Comparison of ENCODE assay signal across 28 mouse cellular contexts in genomic region chr6:125405461-125406382, GRCm38 (mm10). TPM values are rescaled to one million over a fixed set of nuclear protein-coding genes. Genes with fewer than 3 reads are reported as not detected.
DNase-seq lines count a peak whose midpoint lies in the region; ATAC-seq and TF ChIP-seq lines count a peak whose summit lies in the region.
"Had no signal": no experiment of that assay in that cellular context is flagged by ENCODE, and none has a peak within 500 bp of the region (broad histone marks: within the 10 kb centered on the region; RNA-seq: fewer than 3 reads in every experiment).

No protein-coding gene starts in this region.

- H3K4me1 ChIP-seq in kidney, postnatal 0 days (replicated peaks; ENCODE audit: insufficient read depth, low read length): no peaks in the 10 kb centered on the region
- H3K4me1 ChIP-seq in stomach, postnatal 0 days (replicated peaks; ENCODE audit: control insufficient read depth, insufficient read depth): no peaks in the 10 kb centered on the region
- H3K4me1 ChIP-seq: embryonic facial prominence, embryonic 13.5 days; forebrain, embryonic 13.5 days; heart, embryonic 15.5 days; liver, embryonic 12.5 days; midbrain, embryonic 12.5 days; stomach, embryonic 15.5 days had no signal

- no peak for ATAC-seq in kidney, postnatal 0 days (replicated peaks; ENCODE audit: low FRiP score, low read depth)
- ATAC-seq in stomach, postnatal 0 days (ENCODE audit: low FRiP score, low TSS enrichment): peak; percentile 14; the same call in 1 of the 2 replicates
- no peak for ATAC-seq in megakaryocyte progenitor cell, adult 5-6 weeks (replicated peaks; ENCODE audit: poor library complexity)
- ATAC-seq: forebrain, embryonic 13.5 days; inflammation-experienced regulatory T-cells, adult 6 months; liver, embryonic 12.5 days had no signal

- H3K9ac ChIP-seq in kidney, postnatal 0 days (ENCODE audit: low read depth, low read length): no peak overlapping the region
- H3K9ac ChIP-seq in stomach, postnatal 0 days (ENCODE audit: low read length): no peak overlapping the region
- H3K9ac ChIP-seq: embryonic facial prominence, embryonic 13.5 days; forebrain, embryonic 13.5 days; heart, embryonic 15.5 days; hindbrain, embryonic 14.5 days; liver, embryonic 12.5 days; midbrain, embryonic 12.5 days; stomach, embryonic 15.5 days had no signal

- peak; percentile 4; the same call in 1 of the 2 replicates for TF ChIP-seq CTCF in kidney, postnatal 0 days (IDR thresholded peaks at IDR 0.05; ENCODE audit: low read depth)
- peak; percentile 31 for TF ChIP-seq CTCF in stomach, postnatal 0 days (IDR thresholded peaks at IDR 0.05; ENCODE audit: low read depth)

- no peak overlapping the region for H3K4me3 ChIP-seq in kidney, postnatal 0 days (replicated peaks; ENCODE audit: low read depth, low read length)
- no peak overlapping the region for H3K4me3 ChIP-seq in stomach, postnatal 0 days (ENCODE audit: low read depth, low read length)
- H3K4me3 ChIP-seq: embryonic facial prominence, embryonic 13.5 days; forebrain, embryonic 13.5 days; heart, adult 2 months; heart, embryonic 15.5 days; layer of hippocampus, adult 2 months; liver, embryonic 12.5 days; midbrain, embryonic 12.5 days; stomach, embryonic 15.5 days had no signal

- TF ChIP-seq EP300 in stomach, postnatal 0 days (optimal IDR thresholded peaks at IDR 0.05): no peak

- no peaks in the 10 kb centered on the region for H3K27me3 ChIP-seq in kidney, postnatal 0 days (ENCODE audit: insufficient read depth, low read length)
- H3K27me3 ChIP-seq in stomach, postnatal 0 days (ENCODE audit: control insufficient read depth, insufficient read depth, low read length): no peaks in the 10 kb centered on the region
- H3K27me3 ChIP-seq: embryonic facial prominence, embryonic 13.5 days; forebrain, embryonic 13.5 days; heart, embryonic 15.5 days; liver, embryonic 12.5 days; midbrain, embryonic 12.5 days; stomach, embryonic 15.5 days had no signal

- no peaks in the 10 kb centered on the region for H3K36me3 ChIP-seq in kidney, postnatal 0 days (ENCODE audit: insufficient read depth, low read length)
- H3K36me3 ChIP-seq in stomach, postnatal 0 days (ENCODE audit: control insufficient read depth, insufficient read depth, low read length): no peaks in the 10 kb centered on the region
- H3K36me3 ChIP-seq: embryonic facial prominence, embryonic 13.5 days; heart, embryonic 15.5 days; liver, embryonic 12.5 days; midbrain, embryonic 12.5 days; stomach, embryonic 15.5 days had no signal

- H3K4me2 ChIP-seq in kidney, postnatal 0 days (ENCODE audit: low read length): no peak overlapping the region
- no peak overlapping the region for H3K4me2 ChIP-seq in stomach, postnatal 0 days (replicated peaks; ENCODE audit: low read depth)
- H3K4me2 ChIP-seq: embryonic facial prominence, embryonic 13.5 days; forebrain, embryonic 13.5 days; heart, embryonic 15.5 days; hindbrain, embryonic 14.5 days; liver, embryonic 12.5 days; midbrain, embryonic 12.5 days; stomach, embryonic 15.5 days had no signal

- H3K9me3 ChIP-seq in kidney, postnatal 0 days (replicated peaks; ENCODE audit: low read length): no peaks in the 10 kb centered on the region
- H3K9me3 ChIP-seq in stomach, postnatal 0 days (ENCODE audit: control insufficient read depth, low read length): no peaks in the 10 kb centered on the region
- H3K9me3 ChIP-seq: embryonic facial prominence, embryonic 13.5 days; heart, embryonic 15.5 days; liver, embryonic 12.5 days; midbrain, embryonic 12.5 days; stomach, embryonic 15.5 days had no signal

- no peak overlapping the region for H3K27ac ChIP-seq in kidney, postnatal 0 days
- no peak overlapping the region for H3K27ac ChIP-seq in stomach, postnatal 0 days (replicated peaks)
- H3K27ac ChIP-seq: embryonic facial prominence, embryonic 13.5 days; forebrain, embryonic 13.5 days; heart, adult 2 months; heart, embryonic 15.5 days; hindbrain, embryonic 14.5 days; layer of hippocampus, adult 2 months; liver, embryonic 12.5 days; midbrain, embryonic 12.5 days; stomach, embryonic 15.5 days had no signal

- 69% methylated on average over 14 of the region's 14 CpGs for WGBS in kidney, postnatal 0 days
- 54% methylated on average over 14 of the region's 14 CpGs for WGBS in stomach, postnatal 0 days

- peak; percentile 2 for DNase-seq in embryo, embryonic 10 days (ENCODE audit: low spot score)
- no peak for DNase-seq in embryo, embryonic 10.5 days (ENCODE audit: low spot score)
- DNase-seq in kidney, postnatal 0 days (ENCODE audit: low spot score): no peak
- no peak for DNase-seq in kidney, adult 11 months
- DNase-seq in right cerebral cortex, adult 18-20 months: peak; percentile 20
- DNase-seq in right cerebral cortex, postnatal 25 days: no peak
- no peak for DNase-seq in stomach, postnatal 0 days (ENCODE audit: low spot score)
- DNase-seq: cerebellum, adult 18-20 months; cerebellum, postnatal 14 days; embryo, embryonic 11 days; gastrocnemius, postnatal 14 days; heart, adult 2 months; heart, postnatal 4 days; kidney, adult 9 months; lung, adult 18-20 months; lung, postnatal 4 days had no signal

RNA-seq across cellular contexts. Expression of gene Plekhg6, which starts 25.1 kb away (rescaled TPM):
- polyA plus RNA-seq in kidney, postnatal 0 days (2015; fragmentation: Nextera tagmentation; extraction: Ambion mirVana): 3.1 and 3.4 TPM in 2 replicates
- polyA plus RNA-seq in stomach, postnatal 0 days (2015; fragmentation: Nextera tagmentation; extraction: Ambion mirVana): 6.3 and 6.7 TPM in 2 replicates
- not detected in 2 replicates for total RNA-seq in megakaryocyte progenitor cell, adult 5-6 weeks (2015)
- not detected in 2 replicates for total RNA-seq in megakaryocyte progenitor cell, adult 5-6 weeks (2017)
- total RNA-seq: gastrocnemius, postnatal 14 days; heart, postnatal 4 days; layer of hippocampus, postnatal 25 days; monocyte, adult 5-6 weeks had no signal
- polyA plus RNA-seq: inflammation-experienced regulatory T-cells, adult 6 months had no signal

RNA-seq across cellular contexts. Expression of gene Tnfrsf1a, which starts 56.6 kb away (rescaled TPM):
- 77.9 and 80.4 TPM in 2 replicates for polyA plus RNA-seq in kidney, postnatal 0 days (2015; fragmentation: Nextera tagmentation; extraction: Ambion mirVana)
- 75.3 and 77.7 TPM in 2 replicates for polyA plus RNA-seq in stomach, postnatal 0 days (2015; fragmentation: Nextera tagmentation; extraction: Ambion mirVana)
- 56.9 and 61.8 TPM in 2 replicates for total RNA-seq in megakaryocyte progenitor cell, adult 5-6 weeks (2015)
- total RNA-seq in megakaryocyte progenitor cell, adult 5-6 weeks (2017): 56.6 and 57.1 TPM in 2 replicates

Comparison
In these comparisons a context has a peak if more than half of its experiments do, and no peak if none do; other contexts are left out.
1. DNase-seq: peak in embryo, embryonic 10 days (single experiment) and right cerebral cortex, adult 18-20 months (single experiment); none in embryo, embryonic 10.5 days (single experiment), kidney, postnatal 0 days (single experiment), kidney, adult 11 months (single experiment), right cerebral cortex, postnatal 25 days (single experiment) and stomach, postnatal 0 days (single experiment).